Mouse (Mus musculus) right cerebral cortex, postnatal 10 days (tissue): ENCODE measurements at regions not wholly inside any gene's neighbourhood (a gene's known extent, or its start where the extent isn't known, plus 50 kb on each side); places are given as distances from the start of the nearest gene placed in this dataset.

Source experiments
- DNase-seq, 2 experiments: peaks; one replicate each; pipeline ENCODE4 v3.0.0; 2021; ENCODE audit warnings: low spot score in 2 of 2

DNA sequence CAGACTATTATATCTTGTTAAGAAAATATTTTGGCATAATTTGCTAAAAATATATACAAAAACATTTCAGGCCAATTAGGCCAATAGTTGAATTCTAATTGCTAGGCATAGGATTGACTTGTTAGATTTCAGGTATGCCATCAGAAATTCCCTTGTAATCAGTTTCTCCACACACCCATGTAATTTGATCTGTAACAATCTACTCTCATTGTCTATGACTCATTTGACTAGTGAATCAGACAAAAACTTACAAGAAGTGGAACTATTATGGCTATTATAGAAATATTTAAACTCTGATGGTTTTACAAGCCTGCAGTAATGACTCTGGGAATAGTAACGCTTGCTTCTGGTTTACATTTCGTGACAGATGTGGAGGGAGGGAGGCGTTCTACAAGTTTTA is 338.9 kb upstream of the Ptbp2 start:
- no peak for DNase-seq

DNA sequence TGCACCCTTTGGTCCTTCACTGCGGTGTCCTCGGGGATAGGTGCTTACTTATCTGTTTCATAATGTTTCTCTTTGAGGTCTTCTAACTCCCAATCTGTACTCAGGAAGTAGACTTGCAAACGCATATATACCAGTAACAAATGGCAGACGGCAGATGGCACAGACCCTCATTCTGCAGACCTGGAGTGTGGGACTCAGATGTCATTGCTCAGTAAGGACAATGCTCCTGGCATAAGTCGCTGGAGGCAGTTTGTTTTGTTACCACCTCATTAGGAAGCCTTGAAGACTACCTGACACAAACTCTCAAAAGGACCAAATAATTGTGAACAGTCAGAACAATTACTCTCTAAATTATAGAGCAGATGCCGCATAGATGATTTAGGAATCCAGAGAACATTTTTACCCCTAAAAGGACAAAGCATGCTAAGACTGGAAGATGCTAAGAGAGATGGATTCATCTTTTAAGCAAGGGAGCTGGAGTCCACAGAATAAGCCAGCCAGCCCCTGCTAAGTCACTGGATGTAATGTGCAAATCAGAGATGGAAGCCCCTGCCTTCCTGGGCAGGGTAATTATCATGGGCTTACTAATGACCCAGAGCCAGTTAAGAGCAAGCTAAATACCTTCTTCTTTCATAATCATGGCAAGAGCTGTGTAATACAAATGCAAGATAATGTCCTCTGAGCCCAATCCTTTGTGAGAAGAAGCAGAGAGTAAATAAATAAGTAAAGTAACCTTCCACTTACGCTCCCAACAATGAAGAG is 299.1 kb upstream of the Ptbp2 start:
- DNase-seq, result no peak

DNA sequence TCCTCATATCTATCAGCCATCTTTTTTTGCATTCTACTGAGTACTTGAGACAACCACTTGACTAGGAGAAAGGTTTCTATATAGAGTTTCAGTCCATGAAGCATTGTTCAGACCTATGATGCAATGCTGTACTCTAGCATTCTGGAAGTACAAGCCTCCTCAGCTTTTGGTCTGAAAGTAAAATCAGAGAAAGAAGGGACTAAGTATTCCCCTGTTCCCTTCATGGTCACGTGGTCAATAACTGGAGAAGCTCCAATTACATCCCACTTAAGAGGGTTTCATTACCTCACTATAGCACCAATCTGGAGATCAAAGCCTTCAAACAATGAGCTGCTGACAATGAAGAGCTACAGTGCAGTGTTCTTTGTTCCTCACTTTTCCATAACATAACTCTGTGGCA is 289.3 kb upstream of the Ptbp2 start:
- DNase-seq, result no peak

- DNase-seq, result no peak
These were observed 281.4 kb upstream of the Ptbp2 start for GRCm38 (mm10) chr3:120065714-120066113.

GRCm38 (mm10) chr3:120064854-120065480 is 280.7 kb upstream of the Ptbp2 start:
- DNase-seq, result no peak

- no peak for DNase-seq
These were observed 278.0 kb upstream of the Ptbp2 start for GRCm38 (mm10) chr3:120062264-120062663.

- no peak for DNase-seq
These were observed 275.7 kb upstream of the Ptbp2 start for GRCm38 (mm10) chr3:120059959-120060358.

DNA sequence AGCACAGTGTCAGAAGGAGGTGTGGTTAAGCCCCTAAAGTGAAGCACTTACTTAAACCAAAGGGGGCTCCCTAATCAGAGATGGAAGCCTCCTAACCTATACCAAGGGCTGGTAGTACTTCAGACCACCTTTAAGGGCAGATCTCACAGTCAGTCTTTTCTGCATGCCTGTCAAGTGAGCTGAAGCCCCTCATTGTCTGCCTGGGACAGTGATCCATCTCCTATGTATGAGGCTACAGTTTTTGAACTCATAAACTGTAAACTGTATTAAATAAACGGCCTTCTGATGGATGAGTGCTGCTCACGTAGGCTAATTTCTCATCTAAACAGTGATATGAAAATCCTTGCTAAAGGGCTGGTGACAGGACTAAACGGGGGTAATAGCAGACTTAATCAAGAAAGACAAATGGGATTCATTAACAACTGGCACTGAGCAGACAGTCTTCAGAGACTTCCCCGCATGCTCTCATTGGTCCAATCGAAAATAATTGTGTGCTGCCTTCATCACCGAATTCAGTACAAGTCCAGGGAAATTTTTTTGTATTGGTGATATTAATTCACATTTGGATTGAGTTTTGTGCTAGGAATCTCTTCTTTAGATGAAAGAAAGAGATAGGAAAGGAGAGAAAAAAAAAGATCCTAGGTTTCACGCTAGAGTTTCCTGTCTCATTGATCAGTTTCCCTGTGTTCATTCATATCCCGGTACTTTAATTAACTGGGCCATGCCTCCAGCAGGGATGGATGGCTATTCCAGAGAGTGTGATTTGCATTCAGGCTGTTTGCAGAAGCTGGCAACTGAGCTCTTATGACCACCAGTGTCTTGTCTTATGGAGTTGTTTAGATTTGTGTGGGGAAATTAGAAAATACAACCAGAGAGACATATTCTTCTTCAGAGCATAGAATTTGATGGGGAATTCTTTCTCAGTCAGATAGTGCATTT is 271.2 kb upstream of the Ptbp2 start:
- DNase-seq, result no peak

- DNase-seq, result no peak
These were observed 263.0 kb upstream of the Ptbp2 start for GRCm38 (mm10) chr3:120047238-120047637.

DNA sequence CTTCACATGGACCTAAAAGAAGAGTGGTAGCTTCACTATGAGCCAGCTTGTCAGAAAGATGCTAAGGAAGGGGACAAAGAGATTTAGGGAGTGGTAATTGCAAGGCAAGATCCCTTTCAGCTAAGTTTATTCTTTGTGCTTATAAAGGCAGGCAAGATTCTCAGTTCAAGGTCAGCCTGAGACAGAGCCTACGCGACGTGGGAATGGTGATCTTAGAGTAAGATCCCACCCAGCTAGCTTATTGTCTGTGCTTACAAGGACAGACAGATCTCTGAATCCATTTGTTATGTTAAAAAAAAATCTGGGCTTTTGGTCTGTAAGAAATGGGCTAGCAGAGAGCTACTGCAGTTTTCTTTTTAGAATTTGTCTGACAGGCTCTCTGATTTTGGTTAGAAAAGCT is 253.3 kb upstream of the Ptbp2 start:
- DNase-seq, result no peak

- no peak for DNase-seq
These were observed 235.8 kb upstream of the Ptbp2 start for GRCm38 (mm10) chr3:120019826-120020683.

DNA sequence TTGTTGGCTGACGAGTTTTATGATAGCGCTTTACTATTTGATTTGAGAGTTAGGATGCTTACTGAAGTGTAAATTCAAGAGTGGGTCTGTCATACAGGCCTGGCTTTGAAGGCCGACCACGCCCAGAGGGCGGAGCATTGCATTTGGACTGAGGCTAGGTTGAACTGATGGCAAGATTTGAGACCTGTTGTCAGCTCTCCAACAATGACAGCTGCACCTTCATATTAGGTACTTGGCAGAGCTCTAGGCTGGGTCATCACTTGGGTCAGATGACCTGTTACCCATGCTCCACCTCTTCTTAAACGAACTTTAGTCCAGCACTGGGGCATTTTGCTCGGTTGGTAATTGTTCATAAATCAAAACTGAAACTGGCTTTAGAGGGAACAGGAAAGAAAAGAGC is 231.1 kb upstream of the Ptbp2 start:
- DNase-seq, result no peak

GRCm38 (mm10) chr3:120011861-120012260 is 227.6 kb upstream of the Ptbp2 start:
- no peak for DNase-seq

GRCm38 (mm10) chr3:120008110-120008509 is 223.8 kb upstream of the Ptbp2 start:
- DNase-seq, result no peak

GRCm38 (mm10) chr3:120004588-120004987 is 220.3 kb upstream of the Ptbp2 start:
- DNase-seq, result no peak

DNA sequence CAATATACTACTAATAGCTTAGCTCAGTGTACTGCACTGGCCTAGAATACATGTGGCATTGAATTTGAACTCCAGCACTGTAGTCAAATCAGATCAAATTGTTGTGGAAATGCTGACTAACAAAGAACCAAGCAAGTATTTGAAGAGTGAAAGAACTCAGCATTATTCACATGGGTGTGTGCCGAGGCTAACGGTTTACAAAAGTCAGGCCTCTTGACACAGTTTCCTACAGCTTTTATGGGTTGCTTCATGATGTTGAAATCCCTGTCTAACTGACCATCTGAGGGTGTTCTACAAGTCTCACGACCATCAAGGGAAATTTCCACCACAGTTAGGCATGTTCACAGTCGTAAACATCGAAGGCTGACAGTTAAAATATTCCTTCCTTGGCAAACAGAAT is 216.0 kb upstream of the Ptbp2 start:
- no peak for DNase-seq

GRCm38 (mm10) chr3:119996258-119996988 is 212.2 kb upstream of the Ptbp2 start:
- DNase-seq, result no peak

DNA sequence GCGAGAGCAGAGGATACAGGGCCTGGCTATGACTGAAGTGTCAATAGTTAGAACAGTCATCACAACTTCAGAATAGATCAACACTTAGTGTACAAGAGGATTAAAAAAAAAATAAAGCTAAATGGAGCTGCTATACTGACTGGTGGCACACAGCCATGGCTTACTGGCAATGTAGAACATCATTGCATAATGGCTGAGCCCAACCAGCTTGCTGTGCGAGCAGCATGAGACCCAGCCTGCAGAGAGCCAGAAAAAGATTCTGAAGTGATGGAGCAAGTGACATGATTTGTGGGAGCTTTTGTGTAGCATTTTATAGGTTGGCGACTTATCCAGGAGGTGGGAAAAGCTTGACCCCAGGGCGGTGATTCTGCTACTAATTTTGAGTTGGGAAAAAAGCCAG is 211.5 kb upstream of the Ptbp2 start:
- DNase-seq, result peak; percentile 67 to 79

DNA sequence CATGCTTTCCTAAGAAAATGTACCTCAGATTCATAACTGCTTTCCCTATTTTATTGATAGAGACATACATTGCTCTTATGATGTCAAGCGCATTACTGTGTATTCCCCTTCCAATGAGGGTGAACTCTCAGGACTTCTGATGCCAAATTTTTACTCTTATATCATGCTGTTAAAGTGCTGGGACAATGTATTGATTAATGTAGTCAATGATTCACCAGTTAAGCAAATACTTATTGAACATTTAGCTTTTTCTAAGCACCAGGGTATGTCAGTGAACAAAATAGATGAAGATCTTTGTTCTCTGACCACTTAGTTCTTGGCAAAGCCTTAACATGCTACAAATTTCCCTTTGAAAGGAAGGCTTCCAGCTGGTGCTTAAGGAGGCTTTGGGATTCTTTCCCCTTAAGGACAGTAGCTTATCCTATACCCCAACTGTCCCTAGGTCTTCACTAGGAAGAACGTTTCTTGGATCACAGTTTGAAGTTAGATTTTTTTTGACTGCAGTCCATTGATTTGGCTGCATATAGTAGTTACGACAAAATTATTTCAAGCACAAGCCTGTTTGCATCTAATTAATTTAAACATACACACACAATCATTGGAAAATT is 203.1 kb upstream of the Ptbp2 start:
- no peak for DNase-seq

DNA sequence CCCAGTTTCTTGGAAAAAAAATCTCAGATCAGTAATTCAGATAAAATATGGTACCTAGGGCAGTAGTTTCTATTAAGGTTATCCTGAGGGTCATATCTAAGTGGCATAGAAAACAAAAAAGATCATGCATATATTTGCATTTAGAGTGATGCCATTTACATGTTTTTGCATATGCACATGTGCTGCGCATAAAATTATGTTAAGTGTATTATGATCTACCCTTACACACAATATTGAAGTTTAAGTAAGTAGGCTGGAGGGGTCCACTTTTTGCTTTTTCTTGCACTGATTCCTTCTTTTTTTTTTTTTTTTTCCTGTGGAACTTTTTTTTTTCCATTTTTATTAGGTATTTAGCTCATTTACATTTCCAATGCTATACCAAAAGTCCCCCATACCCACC is 193.1 kb upstream of the Ptbp2 start:
- no peak for DNase-seq
